Mouse (Mus musculus) forebrain, embryonic 15.5 days (tissue): ENCODE results near the gene Tcte1. TPM values are rescaled to one million over a fixed set of nuclear protein-coding genes. Genes with fewer than 3 reads are reported as not detected.
A peak's percentile ranks its signal among the peaks of the same experiment; 100 is the strongest.

Source experiments
- ATAC-seq: fragments of 200-750 bp; cut with Nextera tagmentation; replicated peaks from 2 replicates; pipeline ENCODE4 v1.8.0; 2017; ENCODE audit warnings: mild to moderate bottlenecking, moderate TSS enrichment, moderate library complexity
- H3K27ac ChIP-seq: fragments of 300-500 bp; sonication (generic); replicated peaks from 2 replicates; pipeline ENCODE4 v1.5.1; 2015; ENCODE audit warnings: mild to moderate bottlenecking, inconsistent platforms
- H3K27me3 ChIP-seq: fragments of 300-500 bp; sonication (generic); 2 replicates; pipeline ENCODE4 v1.6.1; 2015; ENCODE audit warnings: inconsistent platforms
- H3K36me3 ChIP-seq: fragments of 300-500 bp; sonication (generic); 2 replicates; pipeline ENCODE4 v1.6.1; 2015; ENCODE audit warnings: mild to moderate bottlenecking, inconsistent platforms
- H3K4me1 ChIP-seq: fragments of 300-500 bp; sonication (generic); 2 replicates; pipeline ENCODE4 v1.6.1; 2015; ENCODE audit warnings: inconsistent platforms
- H3K4me2 ChIP-seq: fragments of 300-500 bp; sonication (generic); replicated peaks from 2 replicates; pipeline ENCODE4 v1.6.1; 2015; ENCODE audit warnings: mild to moderate bottlenecking, inconsistent platforms
- H3K4me3 ChIP-seq: fragments of 300-500 bp; sonication (generic); 2 replicates; pipeline ENCODE4 v1.5.1; 2015; ENCODE audit warnings: mild to moderate bottlenecking, inconsistent platforms
- H3K9ac ChIP-seq: fragments of 300-500 bp; sonication (generic); replicated peaks from 2 replicates; pipeline ENCODE4 v1.6.1; 2015; ENCODE audit warnings: mild to moderate bottlenecking, inconsistent platforms
- H3K9me3 ChIP-seq: fragments of 300-500 bp; sonication (generic); 2 replicates; pipeline ENCODE4 v1.6.1; 2016; ENCODE audit warnings: inconsistent platforms
- WGBS: fragments of 180-500 bp; shearing (Covaris S2); methylation state at CpG from one replicate; pipeline ENCODE4 v1.1.7; 2015; ENCODE audit warnings: mixed read lengths; 5-methylcytosine and 5-hydroxymethylcytosine counted together
- polyA plus RNA-seq: library from polyadenylated mRNA; unstranded; fragments of >200 nt; fragmentation: Nextera tagmentation; extraction: Ambion mirVana; gene quantifications from 2 replicates; pipeline ENCODE4 v1.2.1, GENCODE M21; 2015

The Tcte1 gene
- polyA plus RNA-seq, 1 experiment from 2014 or later: 4.8 TPM

GRCm38 (mm10) chr17:45542129-45542528 lies 18.9 kb downstream of the Tcte1 start:
- Histone ChIP-seq H3K4me3 (no peak overlapping the region), H3K4me1 (peaks cover 33% of the 10 kb centered on the region), H3K9me3 (no peaks in the 10 kb centered on the region), H3K27ac (no peak overlapping the region), H3K27me3 (peaks cover 8% of the 10 kb centered on the region), H3K4me2 (no peak overlapping the region), H3K36me3 (peaks cover 26% of the 10 kb centered on the region; the same call in 1 of the 2 replicates), H3K9ac (no peak overlapping the region)
- 39% methylated on average over 6 of the region's 6 CpGs for WGBS
- ATAC-seq: no peak

- WGBS: 68% methylated on average over 2 of the region's 2 CpGs
- H3K27ac ChIP-seq: no peak overlapping the region
- no peak for ATAC-seq
- H3K4me3 ChIP-seq: no peak overlapping the region
- no peak overlapping the region for H3K9ac ChIP-seq
- H3K9me3 ChIP-seq: no peaks in the 10 kb centered on the region
- H3K4me1 ChIP-seq: peaks cover 39% of the 10 kb centered on the region
- no peak overlapping the region for H3K4me2 ChIP-seq
- H3K36me3 ChIP-seq: peaks cover 26% of the 10 kb centered on the region; the same call in 1 of the 2 replicates
- H3K27me3 ChIP-seq: peaks cover 9% of the 10 kb centered on the region
Observed at GRCm38 (mm10) chr17:45542705-45543104, 19.5 kb downstream of the Tcte1 start.

GRCm38 (mm10) chr17:45543115-45543514 lies 19.9 kb downstream of the Tcte1 start:
- H3K4me3 ChIP-seq: no peak overlapping the region
- no peak overlapping the region for H3K9ac ChIP-seq
- peaks cover 9% of the 10 kb centered on the region for H3K27me3 ChIP-seq
- no peak for ATAC-seq
- 24% methylated on average over 1 of the region's 1 CpGs for WGBS
- H3K36me3 ChIP-seq: peaks cover 26% of the 10 kb centered on the region; the same call in 1 of the 2 replicates
- H3K4me1 ChIP-seq: peaks cover 43% of the 10 kb centered on the region
- no peak overlapping the region for H3K27ac ChIP-seq
- H3K4me2 ChIP-seq: no peak overlapping the region
- H3K9me3 ChIP-seq: no peaks in the 10 kb centered on the region

GRCm38 (mm10) chr17:45544001-45544872 lies 21.0 kb downstream of the Tcte1 start:
- Histone ChIP-seq H3K27me3 (peaks cover 9% of the 10 kb centered on the region), H3K4me2 (0 out of 2 replicates have a peak overlapping the region, but pooled peaks have one; percentile 0), H3K4me1 (peaks cover 48% of the 10 kb centered on the region), H3K4me3 (no peak overlapping the region), H3K9me3 (no peaks in the 10 kb centered on the region), H3K27ac (no peak overlapping the region; the same call in 1 of the 2 replicates), H3K36me3 (peaks cover 26% of the 10 kb centered on the region; the same call in 1 of the 2 replicates), H3K9ac (no peak overlapping the region)
- WGBS: 10% methylated on average over 24 of the region's 24 CpGs
- no peak for ATAC-seq

- no peak for ATAC-seq
- Histone ChIP-seq H3K36me3 (peaks cover 26% of the 10 kb centered on the region; the same call in 1 of the 2 replicates), H3K4me3 (peak overlapping the region; percentile 1; the same call in 1 of the 2 replicates), H3K4me1 (peaks cover 50% of the 10 kb centered on the region), H3K27me3 (peaks cover 9% of the 10 kb centered on the region), H3K9me3 (no peaks in the 10 kb centered on the region), H3K4me2 (0 out of 2 replicates have a peak overlapping the region, but pooled peaks have one; percentile 0), H3K27ac (no peak overlapping the region), H3K9ac (no peak overlapping the region)
- WGBS: 9% methylated on average over 46 of the region's 46 CpGs
Observed at GRCm38 (mm10) chr17:45544873-45545277, 21.6 kb downstream of the Tcte1 start.

- Histone ChIP-seq H3K4me1 (peaks cover 56% of the 10 kb centered on the region), H3K4me3 (peak overlapping the region; percentile 1; the same call in 1 of the 2 replicates), H3K36me3 (peaks cover 26% of the 10 kb centered on the region; the same call in 1 of the 2 replicates), H3K27me3 (peaks cover 9% of the 10 kb centered on the region), H3K4me2 (0 out of 2 replicates have a peak overlapping the region, but pooled peaks have one; percentile 2), H3K9ac (no peak overlapping the region), H3K27ac (no peak overlapping the region), H3K9me3 (no peaks in the 10 kb centered on the region)
- ATAC-seq: no peak
- 16% methylated on average over 74 of the region's 74 CpGs for WGBS
Observed at GRCm38 (mm10) chr17:45545278-45545961, 22.2 kb downstream of the Tcte1 start.

- Histone ChIP-seq H3K27me3 (peaks cover 9% of the 10 kb centered on the region), H3K4me1 (peaks cover 56% of the 10 kb centered on the region), H3K9me3 (no peaks in the 10 kb centered on the region), H3K4me3 (peak overlapping the region; percentile 92), H3K36me3 (peaks cover 26% of the 10 kb centered on the region; the same call in 1 of the 2 replicates), H3K4me2 (no peak overlapping the region), H3K27ac (no peak overlapping the region), H3K9ac (no peak overlapping the region)
- 70% methylated on average over 16 of the region's 16 CpGs for WGBS
- no peak for ATAC-seq
Observed at GRCm38 (mm10) chr17:45546941-45547340, 23.7 kb downstream of the Tcte1 start.

GRCm38 (mm10) chr17:45547461-45548190 lies 24.4 kb downstream of the Tcte1 start:
- H3K4me1 ChIP-seq: peaks cover 56% of the 10 kb centered on the region

GRCm38 (mm10) chr17:45548541-45549512 lies 25.6 kb downstream of the Tcte1 start:
- 2% methylated on average over 58 of the region's 68 CpGs for WGBS
- H3K27me3 ChIP-seq: peaks cover 9% of the 10 kb centered on the region
- peak overlapping the region; percentile 98 for H3K9ac ChIP-seq
- H3K9me3 ChIP-seq: no peaks in the 10 kb centered on the region
- H3K36me3 ChIP-seq: peaks cover 26% of the 10 kb centered on the region; the same call in 1 of the 2 replicates
- H3K4me3 ChIP-seq: peak overlapping the region; percentile 92
- peak overlapping the region; percentile 93 for H3K27ac ChIP-seq
- H3K4me1 ChIP-seq: peaks cover 54% of the 10 kb centered on the region
- peak; percentile 78 for ATAC-seq
- peak overlapping the region; percentile 61 for H3K4me2 ChIP-seq

More at GRCm38 (mm10) chr17:45547461-45548190, 24.4 kb downstream of the Tcte1 start:
- H3K4me3 ChIP-seq: peak overlapping the region; percentile 92
- H3K9me3 ChIP-seq: no peaks in the 10 kb centered on the region
- ATAC-seq: no peak
- peaks cover 9% of the 10 kb centered on the region for H3K27me3 ChIP-seq
- peak overlapping the region; percentile 61 for H3K4me2 ChIP-seq
- no peak overlapping the region for H3K9ac ChIP-seq
- WGBS: 80% methylated on average over 5 of the region's 5 CpGs
- peaks cover 26% of the 10 kb centered on the region; the same call in 1 of the 2 replicates for H3K36me3 ChIP-seq
- no peak overlapping the region for H3K27ac ChIP-seq

GRCm38 (mm10) chr17:45549617-45550181 lies 26.5 kb downstream of the Tcte1 start, which contains the start of gene Tmem151b:
Gene Tmem151b (minus strand): TSS chr17:45549677.
- H3K4me1 ChIP-seq: peaks cover 45% of the 10 kb centered on the region
- peak within 1 kb of the TSS; percentile 61 for H3K4me2 ChIP-seq
- H3K9me3 ChIP-seq: no peaks in the 10 kb centered on the region
- H3K9ac ChIP-seq: peak within 1 kb of the TSS; percentile 98
- H3K4me3 ChIP-seq: peak within 1 kb of the TSS; percentile 92
- H3K27ac ChIP-seq: peak within 1 kb of the TSS; percentile 93
- peaks cover 21% of the 10 kb centered on the region; the same call in 1 of the 2 replicates for H3K36me3 ChIP-seq
- WGBS: under 1% methylated on average over 13 of the region's 29 CpGs
- H3K27me3 ChIP-seq: peaks cover 9% of the 10 kb centered on the region
- ATAC-seq: peak; percentile 47
